Mouse (Mus musculus): Measurements from ENCODE around the gene Psat1.

Gene Psat1

DNA sequence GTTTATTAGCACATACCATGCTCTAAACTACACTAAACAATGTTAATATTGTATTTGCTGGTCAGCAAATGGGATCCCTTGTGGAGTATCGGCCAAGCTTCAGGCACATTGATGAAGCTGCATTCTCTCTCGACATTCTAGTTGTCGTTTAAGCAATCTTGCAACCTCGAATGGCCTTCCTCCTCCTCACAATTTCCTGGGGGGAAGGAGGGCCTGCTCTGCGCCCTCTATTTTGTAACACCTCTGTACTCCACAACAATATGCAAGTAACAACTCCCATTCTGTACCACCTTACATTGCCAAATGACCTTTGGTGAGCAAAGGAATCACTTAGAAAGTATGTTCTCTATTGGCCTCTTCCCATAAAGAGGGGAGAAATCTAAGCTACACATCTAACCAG, 91.8 kb downstream of the Psat1 start:
- no peak for DNase-seq
